Mouse (Mus musculus): ENCODE data around the gene Cd200r4.

DNA sequence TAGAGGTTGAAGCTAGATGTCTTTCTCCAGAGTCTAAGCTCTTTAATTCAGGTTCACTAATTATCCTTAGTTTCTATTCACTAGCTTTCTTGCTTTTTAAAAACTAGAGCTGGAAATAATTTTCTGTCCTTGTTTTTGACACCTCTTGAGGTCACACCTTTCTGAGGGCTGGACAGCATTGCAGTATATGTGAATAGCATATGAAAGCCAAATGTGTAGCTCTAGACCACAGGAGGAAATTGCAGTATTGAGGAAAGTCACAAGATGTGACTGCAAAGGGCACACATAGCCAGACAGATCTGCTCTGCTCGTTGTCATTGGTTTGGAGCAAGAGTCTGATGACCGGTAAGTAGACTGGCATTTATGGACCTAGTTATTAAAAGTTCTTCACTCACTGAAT lies 55.3 kb downstream of the Cd200r4 start, which contains the start of gene Cd200r2:
- TF ChIP-seq ZC3H11A (IDR thresholded peaks at IDR 0.05; ENCODE audit: low read depth, low read length) = no peak
- no peak for TF ChIP-seq CTCF (IDR thresholded peaks at IDR 0.05 in 2 of 3, conservative IDR thresholded peaks at IDR 0.05 in 1 of 3; ENCODE audit: control insufficient read depth in 1 of 3, insufficient read depth in 1 of 3, low read depth in 2 of 3, low read length in 3 of 3, poor library complexity in 1 of 3, severe bottlenecking in 1 of 3)
- TF ChIP-seq USF1 (IDR thresholded peaks at IDR 0.05; ENCODE audit: low read depth, low read length) = no peak
- no peak for TF ChIP-seq MAX (IDR thresholded peaks at IDR 0.05; ENCODE audit: low read length)
- no peak for TF ChIP-seq USF2 (IDR thresholded peaks at IDR 0.05; ENCODE audit: borderline replicate concordance in 1 of 2, insufficient read depth in 1 of 2, low read depth in 1 of 2, low read length in 2 of 2)
- TF ChIP-seq POLR2A (IDR thresholded peaks at IDR 0.05; ENCODE audit: control insufficient read depth in 1 of 2, insufficient read depth in 1 of 2, low read depth in 1 of 2, low read length in 2 of 2, poor library complexity in 1 of 2) = no peak
- no peak for TF ChIP-seq EP300 (IDR thresholded peaks at IDR 0.05; ENCODE audit: low read depth in 1 of 2, low read length in 2 of 2)
- no peak for TF ChIP-seq E2F4 (IDR thresholded peaks at IDR 0.05; ENCODE audit: borderline replicate concordance, low read depth, low read length)
